Mouse (Mus musculus) hindbrain, embryonic 10.5 days (tissue): ENCODE results near the gene Pelo. TPM values are rescaled to one million over a fixed set of nuclear protein-coding genes. Genes with fewer than 3 reads are reported as not detected.

Experiments used
- DNase-seq: peaks from one replicate; pipeline ENCODE4 v3.0.0-alpha.2; 2017; ENCODE audit warnings: low spot score
- H3K27ac ChIP-seq: fragments of 300-500 bp; sonication (generic); 2 replicates; pipeline ENCODE4 v1.5.1; 2016; ENCODE audit warnings: mild to moderate bottlenecking, moderate library complexity
- H3K27me3 ChIP-seq: fragments of 300-500 bp; sonication (generic); 2 replicates; pipeline ENCODE4 v1.6.1; 2016; ENCODE audit warnings: mild to moderate bottlenecking; ENCODE audit not compliant: poor library complexity, insufficient read depth, severe bottlenecking
- H3K36me3 ChIP-seq: fragments of 300-500 bp; sonication (generic); 2 replicates; pipeline ENCODE4 v1.6.1; 2016; ENCODE audit warnings: mild to moderate bottlenecking, moderate library complexity
- H3K4me1 ChIP-seq: fragments of 300-500 bp; sonication (generic); replicated peaks from 2 replicates; pipeline ENCODE4 v1.6.1; 2016; ENCODE audit warnings: mild to moderate bottlenecking
- H3K4me3 ChIP-seq: fragments of 300-500 bp; sonication (generic); 2 replicates; pipeline ENCODE4 v1.5.1; 2016; ENCODE audit warnings: mild to moderate bottlenecking, moderate library complexity
- H3K9me3 ChIP-seq: fragments of 300-500 bp; sonication (generic); 2 replicates; pipeline ENCODE4 v1.6.1; 2016; ENCODE audit warnings: mild to moderate bottlenecking, moderate library complexity
- WGBS: fragments of 180-500 bp; shearing (Covaris S2); methylation state at CpG from one replicate; pipeline ENCODE4 v1.1.7; 2016; 5-methylcytosine and 5-hydroxymethylcytosine counted together
- polyA plus RNA-seq: library from polyadenylated mRNA; unstranded; fragments of >200 nt; fragmentation: Nextera tagmentation; extraction: Ambion mirVana; gene quantifications from 2 replicates; pipeline ENCODE4 v1.2.1, GENCODE M21; 2016

The Pelo gene
- polyA plus RNA-seq, 1 experiment from 2014 or later: 5.3 TPM

DNA sequence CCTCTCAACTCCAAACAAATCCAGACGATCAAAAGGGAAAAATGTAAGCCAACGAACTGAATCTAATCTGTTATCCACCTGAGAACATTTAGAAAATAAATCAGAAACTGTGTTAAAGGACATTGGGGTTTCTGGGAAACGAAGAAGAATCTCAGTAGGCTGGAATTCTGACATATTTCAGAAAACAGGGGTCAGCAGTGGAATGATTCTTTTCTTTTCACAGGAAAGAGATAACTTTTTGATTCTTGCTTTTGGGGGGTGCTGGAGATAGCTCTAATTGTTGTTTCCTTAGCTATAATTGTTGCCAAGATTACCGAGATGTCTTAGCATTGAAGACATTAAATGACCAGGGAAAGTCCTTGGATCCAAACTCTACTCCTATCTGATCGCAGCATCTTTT, 32.4 kb downstream of the Pelo start:
- H3K27ac ChIP-seq: no peak overlapping the region
- H3K4me3 ChIP-seq: no peak overlapping the region
- DNase-seq: no peak
- H3K4me1 ChIP-seq: 0 out of 2 replicates have a peak, but pooled peaks cover 8% of the 10 kb centered on the region
- no peaks in the 10 kb centered on the region for H3K36me3 ChIP-seq
- WGBS: 88% methylated on average over 5 of the region's 5 CpGs
- H3K9me3 ChIP-seq: no peaks in the 10 kb centered on the region
- no peaks in the 10 kb centered on the region for H3K27me3 ChIP-seq

DNA sequence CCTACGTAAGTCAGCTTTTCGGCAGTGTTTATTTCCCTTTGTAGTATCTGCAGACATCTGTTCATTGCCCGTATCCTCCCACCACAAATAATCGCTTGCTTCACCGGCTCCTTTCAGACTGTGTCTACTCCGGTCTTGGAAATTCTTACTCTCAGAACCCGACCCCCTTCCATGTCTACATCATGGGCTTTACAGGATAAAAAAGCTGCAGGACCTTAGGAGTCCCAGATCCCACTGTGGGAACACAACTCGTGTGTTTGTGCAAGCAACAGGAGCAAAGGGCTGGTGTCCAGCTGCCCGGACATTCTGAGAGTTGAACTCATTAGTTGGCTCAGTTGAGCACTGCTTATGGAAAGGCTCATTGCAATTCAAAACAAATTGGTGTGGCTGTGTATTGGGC, 35.2 kb downstream of the Pelo start:
- Histone ChIP-seq H3K9me3 (no peaks in the 10 kb centered on the region), H3K36me3 (no peaks in the 10 kb centered on the region), H3K27me3 (no peaks in the 10 kb centered on the region), H3K4me1 (0 out of 2 replicates have a peak, but pooled peaks cover 8% of the 10 kb centered on the region), H3K4me3 (no peak overlapping the region), H3K27ac (no peak overlapping the region)
- DNase-seq: peak; percentile 23
- 24% methylated on average over 9 of the region's 9 CpGs for WGBS

DNA sequence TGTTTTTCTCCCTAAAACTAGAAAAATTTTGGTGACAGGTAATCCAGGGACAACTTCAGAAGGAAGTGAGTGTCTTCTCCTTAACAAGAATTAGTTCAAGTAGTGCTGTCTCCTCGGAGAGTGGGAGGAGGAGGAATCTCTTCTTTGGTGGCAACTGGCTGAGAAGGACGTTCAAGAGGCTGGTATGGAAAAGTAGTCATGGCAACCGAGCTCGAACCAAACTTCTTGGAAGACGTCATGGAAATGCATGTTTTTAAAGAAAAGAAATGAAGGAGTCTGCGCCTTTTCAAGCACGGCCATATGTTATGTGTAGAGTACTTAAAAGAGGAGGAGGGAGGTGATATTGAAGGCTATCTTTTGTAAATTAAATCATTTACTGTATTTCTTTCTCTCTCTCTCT, 37.4 kb downstream of the Pelo start:
- no peaks in the 10 kb centered on the region for H3K36me3 ChIP-seq
- no peaks in the 10 kb centered on the region for H3K27me3 ChIP-seq
- DNase-seq: no peak
- no peak overlapping the region for H3K27ac ChIP-seq
- no peak overlapping the region for H3K4me3 ChIP-seq
- 69% methylated on average over 7 of the region's 7 CpGs for WGBS
- no peaks in the 10 kb centered on the region for H3K9me3 ChIP-seq
- H3K4me1 ChIP-seq: 0 out of 2 replicates have a peak, but pooled peaks cover 8% of the 10 kb centered on the region

DNA sequence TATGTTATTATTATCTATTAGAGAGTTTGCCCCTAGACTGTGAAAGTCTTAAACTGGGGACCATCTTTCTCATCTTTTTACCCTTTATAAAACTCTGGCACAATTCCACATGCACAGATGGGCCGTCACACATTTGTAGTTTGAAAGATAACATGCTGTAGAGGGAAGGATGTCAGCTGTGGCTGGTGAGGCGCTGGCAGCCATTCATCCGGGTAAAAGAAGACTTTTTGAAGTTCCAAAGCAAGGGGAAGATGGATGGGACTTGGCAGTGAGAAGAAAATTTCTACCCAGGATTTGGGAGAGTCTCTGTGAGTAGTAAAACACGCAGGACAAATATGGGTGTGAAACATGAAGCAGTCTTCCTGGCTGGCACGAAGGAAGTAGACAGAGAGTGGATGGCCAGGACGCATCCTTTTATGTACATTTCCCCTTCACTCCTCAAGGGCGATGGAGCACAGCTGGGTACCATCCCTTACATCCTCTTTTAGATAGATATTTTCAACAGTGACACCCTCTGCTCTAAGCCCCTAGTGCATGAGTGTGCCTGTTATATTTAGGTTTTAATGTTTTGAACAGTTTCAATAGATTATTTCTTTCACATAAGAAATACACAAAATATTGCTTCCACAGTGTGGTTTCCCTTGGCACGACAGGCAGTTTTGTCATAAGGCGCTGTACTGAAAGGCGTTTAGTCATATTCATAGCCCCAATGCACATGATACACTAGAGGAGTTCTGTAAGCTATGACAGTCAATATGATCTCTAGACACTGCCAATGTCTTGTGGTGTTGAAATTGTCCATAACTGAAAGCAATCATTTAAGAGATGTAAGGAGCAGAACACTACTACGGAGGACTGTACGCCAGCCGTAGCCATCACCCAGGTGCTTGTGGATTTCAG, 39.1 kb downstream of the Pelo start:
- Histone ChIP-seq H3K27ac (no peak overlapping the region), H3K27me3 (no peaks in the 10 kb centered on the region), H3K4me3 (no peak overlapping the region), H3K9me3 (no peaks in the 10 kb centered on the region), H3K36me3 (no peaks in the 10 kb centered on the region), H3K4me1 (0 out of 2 replicates have a peak, but pooled peaks cover 8% of the 10 kb centered on the region)
- DNase-seq: no peak
- 87% methylated on average over 13 of the region's 13 CpGs for WGBS

DNA sequence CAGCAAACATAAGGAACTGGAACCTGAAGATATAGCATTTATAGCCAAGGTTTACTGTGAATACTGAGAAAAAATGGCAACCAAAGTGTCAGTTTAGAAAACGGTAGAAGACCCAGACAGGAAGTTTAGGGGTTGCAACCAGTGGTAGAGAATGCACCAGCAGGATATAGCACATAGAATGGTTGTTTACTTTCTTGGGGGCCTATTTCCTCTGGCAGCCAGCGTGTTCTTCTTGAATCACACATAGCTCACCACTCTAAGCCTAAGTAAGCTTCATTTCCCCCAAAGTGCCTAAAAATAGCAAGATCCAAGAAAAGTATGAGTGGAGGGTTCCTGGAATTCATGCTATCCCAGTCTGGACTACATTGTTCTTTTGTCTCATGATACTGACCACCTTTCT, 47.3 kb downstream of the Pelo start:
- DNase-seq: no peak
- Histone ChIP-seq H3K4me1 (no peaks in the 10 kb centered on the region), H3K27me3 (no peaks in the 10 kb centered on the region), H3K36me3 (no peaks in the 10 kb centered on the region), H3K27ac (no peak overlapping the region), H3K4me3 (no peak overlapping the region), H3K9me3 (no peaks in the 10 kb centered on the region)
- 79% methylated on average over 2 of the region's 2 CpGs for WGBS

Other genes starting within 250 kb of the Pelo start
- gene Itga2, start 158.1 kb downstream of the Pelo start, polyA plus RNA-seq: 0.78 and 1.3 TPM in 2 replicates
- 2.1 and 3.4 TPM in 2 replicates for gene Gm49395, start 11.7 kb upstream of the Pelo start, polyA plus RNA-seq
- gene Itga1, start 11.8 kb upstream of the Pelo start, polyA plus RNA-seq: 3.6 and 4.4 TPM in 2 replicates